Mouse (Mus musculus) cerebellum, adult 2 months (tissue): ENCODE results near the gene Igdcc3.

Source experiments
- CTCF ChIP-seq: fragments of 200-500 bp; IDR thresholded peaks from 2 replicates; pipeline ENCODE4 v1.5.1; 2011; ENCODE audit warnings: low read depth, mild to moderate bottlenecking, control low read depth, low read length, moderate library complexity, borderline replicate concordance; ENCODE audit not compliant: insufficient read depth
- POLR2A ChIP-seq: fragments of 200-500 bp; IDR thresholded peaks from 2 replicates; pipeline ENCODE4 v1.6.1; 2011; ENCODE audit warnings: low read length, control low read depth, borderline replicate concordance; ENCODE audit not compliant: insufficient read depth

- TF ChIP-seq CTCF, result no peak
- no peak for TF ChIP-seq POLR2A
These were observed 5.9 kb upstream of the Igdcc3 start for GRCm38 (mm10) chr9:65135126-65135525.
